Mouse (Mus musculus): ENCODE data around the gene Glra1.

Gene Glra1

DNA sequence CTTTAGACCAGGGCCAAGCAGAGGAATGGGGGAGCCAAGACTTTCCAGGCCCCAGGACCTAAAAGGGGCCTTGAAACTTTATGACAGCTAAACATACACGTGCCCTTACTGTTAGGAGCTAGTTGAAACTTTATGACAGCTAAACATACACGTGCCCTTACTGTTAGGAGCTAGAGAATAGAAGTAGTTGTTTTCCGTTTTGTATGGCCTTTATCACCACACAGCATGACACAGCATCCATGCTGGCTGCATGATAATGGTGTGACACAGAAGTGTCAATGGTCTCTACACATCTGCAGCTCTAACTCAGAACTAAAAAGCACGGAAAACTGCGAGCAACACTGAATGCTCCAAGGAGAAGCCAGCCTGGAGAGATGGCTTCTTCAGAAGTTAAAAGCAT is 90.3 kb downstream of the Glra1 start:
- no peak for DNase-seq

DNA sequence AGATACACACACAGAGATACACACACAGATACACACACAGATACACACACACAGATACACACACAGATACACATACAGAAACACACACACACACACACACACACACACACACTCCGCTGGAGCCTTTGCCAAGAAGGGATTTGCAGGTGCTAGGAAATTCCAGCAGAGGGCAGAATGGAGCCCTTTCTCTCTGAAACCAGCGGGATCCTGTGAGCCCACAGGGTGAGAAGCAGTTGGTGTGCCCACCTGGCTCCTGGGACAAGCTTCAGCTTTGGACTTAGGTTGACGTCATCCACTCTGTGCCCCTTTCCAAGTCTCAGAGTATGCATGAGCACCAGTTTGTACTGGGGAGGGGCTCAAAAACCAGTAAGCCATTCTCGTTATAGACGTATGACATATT is 96.6 kb downstream of the Glra1 start:
- no peak for DNase-seq

DNA sequence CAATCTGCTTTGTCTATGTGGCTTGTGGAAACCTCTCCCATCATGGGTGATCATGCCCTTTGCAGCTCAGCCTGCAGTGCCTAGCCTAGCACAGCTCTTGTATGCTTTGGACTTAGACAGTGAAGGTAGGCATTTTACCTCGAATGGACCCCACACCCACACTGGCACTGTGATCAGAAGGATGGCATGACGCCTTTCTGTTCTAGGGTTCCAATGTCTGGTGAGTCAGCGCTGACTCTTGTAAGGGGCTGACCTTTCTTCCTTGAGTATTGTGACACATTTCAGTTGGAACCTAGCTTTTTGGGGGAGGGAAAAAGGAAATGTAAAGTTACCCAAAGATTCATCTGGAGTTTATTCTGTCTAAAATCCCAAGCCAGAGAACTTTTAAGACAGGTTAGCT is 102.5 kb downstream of the Glra1 start:
- no peak for DNase-seq

DNA sequence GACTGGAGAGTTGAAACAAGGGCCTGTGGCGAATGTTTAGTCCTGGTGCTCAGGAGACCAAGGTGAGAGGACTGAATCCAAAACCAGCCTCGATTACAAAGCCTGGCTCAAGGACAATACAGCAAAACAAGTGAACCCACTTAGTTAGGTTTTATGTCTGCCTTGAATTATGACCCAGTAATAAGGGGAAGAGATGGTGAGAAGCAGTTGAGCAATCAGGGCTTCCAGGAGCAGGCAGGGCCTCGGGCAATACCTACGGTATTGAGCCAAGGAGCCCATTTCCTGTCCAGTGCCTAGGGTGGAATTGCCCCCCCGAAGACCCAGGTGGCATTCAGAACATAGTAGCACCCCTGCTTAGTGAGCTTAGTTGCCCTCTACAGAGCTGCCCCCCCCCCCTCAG is 105.1 kb downstream of the Glra1 start:
- no peak for DNase-seq

DNA sequence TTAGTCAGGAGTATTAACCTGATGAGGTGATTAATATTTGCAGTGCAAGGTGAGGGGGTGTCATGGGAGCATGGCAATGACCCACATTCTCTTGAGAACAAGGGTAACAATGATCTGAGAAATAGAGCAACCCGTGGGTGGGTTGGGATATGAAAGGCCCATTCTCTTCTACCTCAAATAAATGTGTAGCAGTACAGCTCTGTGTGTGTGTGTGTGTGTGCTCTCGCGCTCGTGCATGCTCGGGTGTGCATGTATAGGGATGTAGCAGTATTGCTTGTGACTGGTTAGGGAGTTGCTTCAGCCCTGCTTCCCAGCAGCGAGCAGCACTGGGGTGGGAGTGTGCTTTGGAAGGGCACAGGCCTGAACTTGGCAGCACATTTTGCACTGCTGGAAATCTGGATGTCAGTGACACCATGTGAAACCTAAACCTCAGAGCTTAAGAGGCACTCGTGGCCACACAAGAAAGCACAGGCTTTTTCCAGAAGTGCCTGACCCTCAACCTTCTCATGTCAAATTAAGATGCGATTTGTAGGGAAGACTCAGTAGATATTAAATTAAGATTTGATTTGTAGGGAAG is 106.0 kb downstream of the Glra1 start:
- no peak for DNase-seq

DNA sequence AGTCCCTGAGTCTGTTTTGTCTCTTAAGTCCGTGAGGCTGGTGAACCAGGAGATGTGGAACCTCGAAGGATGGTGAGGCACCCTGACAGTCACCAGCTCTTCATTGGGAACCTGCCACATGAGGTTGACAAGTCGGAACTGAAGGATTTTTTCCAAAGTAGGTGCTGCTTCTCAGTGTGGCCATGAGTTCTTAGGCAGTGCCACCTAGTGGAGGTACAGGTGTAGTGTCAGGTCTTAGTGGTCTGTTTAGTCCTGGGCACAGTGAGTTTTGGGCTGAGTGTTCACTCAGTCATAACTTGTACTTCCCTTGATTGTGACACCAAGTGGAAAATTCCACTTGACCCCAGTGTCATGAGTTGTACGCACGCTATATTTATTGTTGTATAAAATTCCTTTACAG is 110.1 kb downstream of the Glra1 start:
- DNase-seq: peak; percentile 19

DNA sequence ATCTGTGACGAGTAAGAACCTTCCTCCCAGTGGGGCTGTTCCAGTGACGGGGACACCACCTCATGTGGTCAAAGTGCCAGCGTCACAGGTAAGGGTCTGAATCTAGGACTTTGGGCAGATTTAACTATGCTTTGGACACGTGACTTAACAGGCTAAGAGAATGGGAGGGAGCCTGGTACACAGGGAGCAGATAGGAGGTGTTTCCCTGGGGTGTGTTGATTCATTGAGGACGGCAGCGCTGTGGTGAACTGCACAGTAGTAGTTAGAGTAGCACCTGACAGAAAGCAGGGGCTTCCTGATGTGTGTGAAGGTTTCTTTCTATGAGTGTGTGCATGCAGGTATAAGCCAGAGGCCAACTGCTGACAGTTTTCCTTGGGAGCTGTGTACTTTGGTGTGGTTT is 111.8 kb downstream of the Glra1 start:
- DNase-seq: no peak

DNA sequence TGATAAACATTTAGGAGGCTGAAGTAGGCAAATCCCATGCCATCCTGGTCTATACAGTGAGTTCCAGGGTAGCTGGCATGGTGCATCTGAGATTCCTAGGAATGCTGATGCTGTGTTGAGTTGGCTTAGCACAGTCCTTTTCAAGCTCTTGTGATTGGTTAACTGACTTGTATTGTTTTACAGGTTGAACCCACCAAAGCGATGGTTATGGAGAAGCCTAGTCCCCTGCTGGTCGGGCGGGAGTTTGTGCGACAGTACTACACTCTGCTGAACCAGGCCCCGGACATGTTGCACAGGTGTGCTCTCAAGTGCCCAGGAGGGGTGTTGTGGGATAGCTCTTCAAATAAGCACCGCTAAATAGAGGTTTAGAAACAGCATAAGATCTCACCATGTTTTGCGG is 122.6 kb downstream of the Glra1 start:
- no peak for DNase-seq

DNA sequence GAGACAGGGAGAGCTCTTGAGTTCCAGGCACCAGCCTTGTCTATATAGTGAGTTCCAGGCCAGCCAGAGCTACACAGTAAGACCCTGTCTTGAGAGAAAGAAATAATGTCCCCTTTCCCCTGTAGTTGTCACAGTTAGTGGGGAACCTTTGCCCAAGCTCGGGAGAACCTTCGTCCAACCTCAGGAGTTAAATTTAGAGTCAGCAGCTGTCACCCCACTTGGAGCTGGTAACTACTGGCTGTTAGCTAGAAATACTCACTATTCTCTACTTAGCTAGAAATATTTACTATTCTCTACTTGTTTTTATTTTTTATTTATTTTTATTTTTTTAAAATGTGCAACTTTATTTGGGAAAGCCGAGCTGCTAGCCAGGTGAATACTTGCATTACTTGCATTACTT is 134.8 kb downstream of the Glra1 start:
- DNase-seq: no peak

DNA sequence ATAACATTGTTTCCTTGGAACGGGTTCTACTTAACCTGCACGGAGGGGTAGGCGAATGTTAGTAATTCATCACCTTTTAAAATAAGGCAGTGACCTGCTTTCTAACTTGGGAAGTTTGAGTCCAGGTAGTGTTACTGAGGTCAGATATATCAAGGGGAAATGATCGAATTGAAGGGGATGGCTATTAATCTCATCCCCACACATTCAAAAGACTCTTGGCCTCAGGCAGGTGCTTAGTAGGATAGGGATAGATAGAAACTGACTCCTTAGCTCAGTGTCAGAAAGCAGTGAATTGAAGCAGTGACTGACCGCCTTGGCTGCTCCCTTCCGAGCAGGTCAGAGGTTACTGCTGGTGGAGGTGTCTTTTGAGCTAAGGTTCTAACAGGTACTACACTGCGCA is 136.5 kb downstream of the Glra1 start:
- DNase-seq: no peak

DNA sequence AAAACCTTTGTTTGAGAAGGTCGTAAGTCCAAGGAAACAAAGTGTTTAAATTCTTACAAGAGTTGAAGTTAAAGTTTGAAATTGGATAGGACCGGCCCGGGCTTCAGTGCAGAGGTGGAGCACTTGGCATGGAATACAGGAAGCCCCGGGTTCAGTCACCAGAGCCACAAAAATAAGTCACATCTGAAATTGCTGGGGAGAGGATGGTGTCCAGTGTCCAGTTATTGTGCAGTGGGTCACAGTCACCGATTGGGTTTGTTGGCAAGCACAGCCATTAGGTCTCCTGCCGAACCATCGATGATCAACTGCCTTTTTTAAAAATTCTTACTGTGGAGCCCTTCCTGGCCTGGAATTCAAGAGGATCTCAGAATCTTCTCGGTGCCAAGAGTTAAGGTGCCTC is 137.2 kb downstream of the Glra1 start:
- no peak for DNase-seq

DNA sequence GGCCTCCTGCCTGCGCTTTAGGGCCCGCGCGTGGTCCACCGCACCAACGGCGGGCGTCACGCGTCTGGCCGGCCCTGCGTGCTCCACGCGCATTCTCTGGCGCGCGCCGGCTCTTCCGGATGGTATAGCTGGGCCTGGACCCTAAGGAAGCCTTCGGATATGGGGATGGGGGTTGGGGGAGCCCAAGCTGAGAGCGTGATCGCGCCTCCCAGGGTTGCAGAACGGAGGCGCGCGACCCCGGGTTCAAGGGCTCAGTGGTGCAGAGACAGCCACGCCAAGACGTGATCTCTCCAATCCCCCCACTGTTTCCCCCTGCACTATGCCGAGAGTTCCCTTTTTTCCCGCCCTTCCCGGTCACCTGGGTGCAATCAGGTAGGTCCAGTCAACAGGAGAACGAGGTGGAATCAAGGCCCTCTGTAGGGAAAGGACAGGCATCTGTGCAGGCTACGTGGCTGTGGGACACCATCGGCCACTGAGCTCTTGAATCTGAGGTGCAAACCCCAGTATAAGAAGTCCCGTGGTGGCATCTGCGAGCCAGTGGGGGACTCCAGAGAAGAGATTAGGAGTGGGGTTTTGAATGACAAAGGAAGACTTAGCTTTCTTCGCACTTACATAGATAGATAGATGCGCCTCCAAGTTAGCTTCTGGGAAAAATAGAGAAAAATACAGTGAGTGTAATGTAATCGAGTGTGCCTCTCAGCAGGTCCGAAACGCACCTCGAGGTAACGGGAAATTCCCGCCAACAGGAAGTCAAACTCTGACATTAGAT is 137.9 kb downstream of the Glra1 start:
- no peak for DNase-seq

DNA sequence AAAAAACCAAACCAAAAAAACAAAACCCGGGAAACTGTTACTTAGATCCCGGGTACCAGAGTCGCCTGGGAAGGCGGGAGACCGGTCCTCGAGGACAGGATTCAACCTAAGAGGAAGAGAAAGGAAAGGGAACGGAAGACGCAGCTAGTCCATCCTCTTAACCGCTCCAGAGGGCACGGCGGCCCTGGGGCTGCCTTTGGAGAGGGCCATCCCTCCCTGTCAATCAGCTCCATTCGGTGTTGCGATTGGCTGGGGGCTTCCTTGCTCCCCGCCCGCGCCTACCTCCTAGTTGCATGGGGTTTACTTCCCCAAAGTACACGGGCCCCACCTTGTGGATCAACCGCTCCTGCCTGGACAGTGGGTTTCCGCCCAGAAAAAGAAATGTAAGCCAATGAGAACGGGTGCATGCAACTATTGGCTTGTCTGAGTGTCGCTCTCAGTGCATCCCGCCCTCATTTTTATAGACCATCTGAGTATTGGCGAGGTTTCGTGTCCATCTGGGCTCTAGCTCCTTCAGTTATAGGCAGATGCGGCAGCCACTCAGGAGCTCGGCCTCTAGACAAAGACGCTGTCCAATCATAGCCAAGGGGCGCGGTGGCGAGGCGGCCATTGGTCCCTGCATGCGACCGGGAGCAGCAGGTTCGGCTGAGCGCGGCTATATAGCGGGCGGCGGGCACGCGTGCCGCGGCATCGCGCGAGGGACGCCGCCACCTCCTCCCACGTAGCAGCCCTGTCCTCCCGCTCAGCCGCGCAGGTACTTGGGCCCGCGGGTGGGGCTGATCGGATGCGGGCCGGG is 138.8 kb downstream of the Glra1 start, which contains the start of gene G3bp1:
Gene G3bp1 (plus strand): TSS at position 638 of the 796 bp plus-strand sequence.
- peak; percentile 100 for DNase-seq

DNA sequence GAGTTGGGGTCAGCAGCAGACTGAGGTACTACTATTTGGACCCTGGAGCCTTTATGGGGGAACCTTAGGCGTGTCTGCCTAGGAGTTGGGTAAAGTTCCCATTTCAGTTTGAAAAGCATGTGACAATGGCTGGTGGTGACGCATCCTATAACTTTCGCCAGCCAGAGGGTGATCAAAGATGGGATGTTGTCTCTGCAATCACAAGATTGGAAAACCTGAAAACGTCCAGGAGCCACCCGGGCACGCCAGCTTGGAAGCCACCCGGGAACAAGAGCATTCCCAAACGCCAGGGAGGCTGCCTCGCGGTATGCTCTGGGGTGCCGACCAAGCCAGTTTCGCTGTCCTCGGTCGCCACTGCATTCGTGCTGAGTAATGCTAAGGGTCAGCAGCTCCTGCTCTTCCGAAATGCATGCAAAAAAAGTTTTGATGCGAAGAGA is 139.4 kb downstream of the Glra1 start:
- no peak for DNase-seq

DNA sequence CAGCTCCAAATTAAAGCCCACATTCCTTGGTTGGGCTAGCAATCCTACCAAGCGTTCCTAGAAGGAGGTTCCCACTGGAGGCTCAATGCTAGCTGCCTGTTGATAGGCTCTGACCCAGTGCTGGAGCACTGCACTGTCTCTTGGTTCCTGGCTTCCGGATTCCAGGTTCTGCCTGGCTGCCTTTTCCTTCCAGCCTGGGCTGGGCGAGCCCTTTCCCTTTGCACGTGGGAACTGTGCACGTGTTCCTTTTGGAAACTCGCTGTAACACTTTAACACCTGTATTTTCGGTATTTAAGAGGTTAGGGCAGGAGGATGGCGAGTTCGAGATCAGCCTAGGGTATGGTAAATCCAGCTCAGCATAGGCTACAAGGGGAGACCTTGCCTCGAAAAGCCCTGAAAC is 140.0 kb downstream of the Glra1 start:
- DNase-seq: no peak

DNA sequence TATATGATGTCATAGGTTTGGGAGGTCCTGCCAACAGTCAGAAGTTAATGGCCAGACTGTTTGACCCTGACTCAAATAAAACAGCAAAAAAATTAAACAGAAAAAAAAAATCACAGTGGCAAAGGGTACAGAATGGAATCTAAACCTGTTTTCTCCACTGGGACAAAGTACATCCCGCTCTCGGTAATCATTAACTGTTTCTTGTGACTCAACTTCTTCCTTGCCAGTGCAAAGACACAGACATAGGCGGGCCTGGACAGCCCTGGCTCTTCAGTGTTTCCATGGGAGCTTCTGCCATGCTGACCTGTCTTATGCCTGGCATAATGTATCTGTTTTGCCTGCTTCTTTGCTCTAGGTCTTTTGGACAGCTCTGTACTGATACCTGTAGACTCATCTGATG is 142.8 kb downstream of the Glra1 start:
- DNase-seq: no peak

DNA sequence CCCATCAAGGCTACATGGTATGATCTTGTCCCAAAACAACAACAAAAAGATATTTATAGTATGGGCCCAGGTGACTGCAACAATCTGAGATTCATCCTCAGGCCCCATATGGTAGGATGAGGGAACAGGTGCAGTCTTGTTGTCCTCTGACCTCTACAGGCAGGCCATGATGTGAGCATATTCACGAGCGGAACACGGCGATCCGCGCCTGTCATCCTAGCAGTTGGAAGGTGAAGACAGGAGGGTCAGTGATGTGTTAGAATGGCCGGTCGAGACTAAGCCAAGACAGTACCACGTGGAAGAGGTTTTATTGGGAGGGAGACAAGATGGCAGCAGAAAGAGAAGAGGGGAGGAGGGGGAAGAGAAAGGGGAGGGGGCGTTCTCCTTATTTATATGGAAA is 143.3 kb downstream of the Glra1 start:
- DNase-seq: no peak
